ENCODE assay signal across 24 mouse cellular contexts in genomic region chr11:104072591-104073183, GRCm38 (mm10). TPM values are rescaled to one million over a fixed set of nuclear protein-coding genes. Genes with fewer than 3 reads are reported as not detected.
DNase-seq lines count a peak whose midpoint lies in the region; ATAC-seq lines count a peak whose summit lies in the region.
"Had no signal": no experiment of that assay in that cellular context is flagged by ENCODE, and none has a peak within 500 bp of the region (broad histone marks: within the 10 kb centered on the region; RNA-seq: fewer than 3 reads in every experiment).

No protein-coding gene starts in this region.

- intact Hi-C loops in heart, postnatal 36 days (cut with DNase I) = no loop called here

- DNase-seq in CD4-positive, CD25-positive, alpha-beta regulatory T cell, adult 2 months (ENCODE audit: low read depth, low spot score) = peak; percentile 35
- peak; percentile 6 for DNase-seq in adipocyte (ENCODE audit: low spot score)
- peak; percentile 15 for DNase-seq in mesoderm, embryonic 11.5 days (ENCODE audit: low read depth, low spot score)
- no peak for DNase-seq in retina, postnatal 1 day
- DNase-seq in heart, postnatal 36 days = no peak
- DNase-seq in left cerebral cortex, adult 8-10 months (ENCODE audit: low spot score in 2 of 2) = no peak
- DNase-seq: adrenal gland, adult 2 months; cerebellum, adult 18-20 months; cerebellum, postnatal 14 days; gastrocnemius, adult 2 months; kidney, adult 9 months; kidney, postnatal 14 days; thymus, postnatal 25 days had no signal

- no peak for ATAC-seq in CD4-positive, CD25-positive, alpha-beta regulatory T cell, adult 4 months
- ATAC-seq: hindbrain, postnatal 0 days; intestine, embryonic 16.5 days; midbrain, embryonic 13.5 days had no signal

RNA-seq across cellular contexts. Expression of gene Crhr1, which starts 60.0 kb away (rescaled TPM):
- not detected for polyA plus RNA-seq in CD4-positive, CD25-positive, alpha-beta regulatory T cell, adult 4 months (2017; shearing (Covaris generic))
- total RNA-seq in heart, postnatal 36 days (2021) = not detected
- total RNA-seq in left cerebral cortex, adult 8-10 months (2022) = 10 to 100 TPM; 20.4 to 29.3 (median 23.5) TPM
- total RNA-seq: adrenal gland, adult 2 months; gastrocnemius, adult 2 months; liver, adult 2 months had no signal
- polyA plus RNA-seq: heart, embryonic 11.5 days; heart, postnatal 0 days; liver, embryonic 16.5 days; lung, embryonic 16.5 days; macrophage; small intestine, adult 2 months had no signal

Comparison
In these comparisons a context has a peak if more than half of its experiments do, and no peak if none do; other contexts are left out.
1. DNase-seq: peak in CD4-positive, CD25-positive, alpha-beta regulatory T cell, adult 2 months (single experiment), adipocyte (single experiment) and mesoderm, embryonic 11.5 days (single experiment); none in retina, postnatal 1 day (single experiment), heart, postnatal 36 days (0 of 2) and left cerebral cortex, adult 8-10 months (0 of 2).
2. RNA of gene Crhr1, which starts 60.0 kb away (total RNA-seq): 20.4 to 29.3 TPM in left cerebral cortex, adult 8-10 months; not detected in heart, postnatal 36 days; every median in the first group is over 10 times any median in the second.